Mouse (Mus musculus) MEL (cell line): ENCODE data around the gene Colgalt2. TPM values are rescaled to one million over a fixed set of nuclear protein-coding genes. Genes with fewer than 3 reads are reported as not detected.

ENCODE experiments used
- DNase-seq: peaks from one replicate; pipeline ENCODE4 v3.0.0; 2011; ENCODE audit warnings: low read depth, low spot score
- H3K27ac ChIP-seq: 2 replicates; pipeline ENCODE4 v1.5.1; 2012; ENCODE audit warnings: low read depth, mild to moderate bottlenecking, control low read depth, low read length, moderate library complexity; ENCODE audit not compliant: control insufficient read depth
- H3K27me3 ChIP-seq, 2 experiments: fragments of 150-350 bp in 1 of 2; sonication (generic) in 1 of 2; 2 replicates each; pipeline ENCODE4 v1.6.1; 2012; ENCODE audit warnings: low read length in 2 of 2, mild to moderate bottlenecking in 2 of 2, improper control_type of control experiment in 1 of 2, moderate library complexity in 1 of 2; ENCODE audit not compliant: insufficient read depth in 2 of 2, control insufficient read depth in 1 of 2
- H3K36me3 ChIP-seq, 2 experiments: 2 replicates each; pipeline ENCODE4 v1.6.1; 2012 to 2014; ENCODE audit warnings: low read length in 2 of 2, improper control_type of control experiment in 1 of 2, inconsistent platforms in 1 of 2, mild to moderate bottlenecking in 1 of 2; ENCODE audit not compliant: insufficient read depth in 2 of 2, control insufficient read depth in 1 of 2
- H3K4me1 ChIP-seq, 2 experiments: fragments of 150-350 bp in 1 of 2; sonication (generic) in 1 of 2; 2 replicates each; pipeline ENCODE4 v1.6.1; 2012; ENCODE audit warnings: low read length in 2 of 2, improper control_type of control experiment in 1 of 2, mild to moderate bottlenecking in 1 of 2; ENCODE audit not compliant: insufficient read depth in 2 of 2, control insufficient read depth in 1 of 2
- H3K4me3 ChIP-seq, 2 experiments: fragments of 150-350 bp in 1 of 2; sonication (generic) in 1 of 2; 2 replicates each; pipeline ENCODE4 v1.5.1; 2012; ENCODE audit warnings: low read depth in 2 of 2, low read length in 2 of 2, mild to moderate bottlenecking in 2 of 2, moderate library complexity in 2 of 2, control low read depth in 1 of 2, improper control_type of control experiment in 1 of 2; ENCODE audit not compliant: control insufficient read depth in 1 of 2, insufficient read depth in 1 of 2
- H3K79me2 ChIP-seq: 2 replicates; pipeline ENCODE4 v1.6.1; 2012; ENCODE audit warnings: mild to moderate bottlenecking, low read length, moderate library complexity; ENCODE audit not compliant: control insufficient read depth, poor library complexity, insufficient read depth
- H3K9ac ChIP-seq: 2 replicates; pipeline ENCODE4 v1.6.1; 2012; ENCODE audit warnings: low read depth, mild to moderate bottlenecking, control low read depth, low read length, moderate library complexity; ENCODE audit not compliant: control insufficient read depth, poor library complexity, severe bottlenecking
- H3K9me3 ChIP-seq: fragments of 150-350 bp; sonication (generic); replicated peaks from 2 replicates; pipeline ENCODE4 v1.6.1; 2012; ENCODE audit warnings: mild to moderate bottlenecking, low read length, improper control_type of control experiment, moderate library complexity; ENCODE audit not compliant: insufficient read depth
- BHLHE40 ChIP-seq: IDR thresholded peaks from 2 replicates; pipeline ENCODE4 v1.6.1; 2012; ENCODE audit warnings: low read depth, mild to moderate bottlenecking, inconsistent platforms, low read length, improper control_type of control experiment, borderline replicate concordance
- CTCF ChIP-seq, 3 experiments: IDR thresholded peaks in 2 of 3; conservative IDR thresholded peaks in 1 of 3; 2 replicates each; pipeline ENCODE4 v1.5.1; 2011 to 2012; ENCODE audit warnings: low read length in 3 of 3, low read depth in 2 of 3, mild to moderate bottlenecking in 2 of 3, improper control_type of control experiment in 1 of 3, inconsistent platforms in 1 of 3, mixed read lengths in 1 of 3, moderate library complexity in 1 of 3; ENCODE audit not compliant: control insufficient read depth in 1 of 3, insufficient read depth in 1 of 3, poor library complexity in 1 of 3, severe bottlenecking in 1 of 3
- ELF1 ChIP-seq: IDR thresholded peaks from 2 replicates; pipeline ENCODE4 v1.6.1; 2014; ENCODE audit warnings: low read depth, mild to moderate bottlenecking, inconsistent platforms, low read length, improper control_type of control experiment, moderate library complexity
- ETS1 ChIP-seq: IDR thresholded peaks from 2 replicates; pipeline ENCODE4 v1.6.1; 2012; ENCODE audit warnings: low read depth, mild to moderate bottlenecking, inconsistent platforms, low read length, improper control_type of control experiment, moderate library complexity
- GATA1 ChIP-seq: IDR thresholded peaks from 2 replicates; pipeline ENCODE4 v1.6.1; 2011; ENCODE audit warnings: low read depth, low read length, improper control_type of control experiment
- HCFC1 ChIP-seq: IDR thresholded peaks from 2 replicates; pipeline ENCODE4 v1.6.1; 2012; ENCODE audit warnings: low read depth, mild to moderate bottlenecking, inconsistent platforms, low read length, improper control_type of control experiment, moderate library complexity
- MAZ ChIP-seq: IDR thresholded peaks from 2 replicates; pipeline ENCODE4 v1.6.1; 2012; ENCODE audit warnings: low read depth, mild to moderate bottlenecking, inconsistent platforms, low read length, improper control_type of control experiment
- MEF2A ChIP-seq: IDR thresholded peaks from 2 replicates; pipeline ENCODE4 v1.6.1; 2014; ENCODE audit warnings: low read depth, mild to moderate bottlenecking, inconsistent platforms, low read length, improper control_type of control experiment; ENCODE audit not compliant: poor library complexity, insufficient replicate concordance, severe bottlenecking; ENCODE audit errors: extremely low read depth
- MXI1 ChIP-seq: IDR thresholded peaks from 2 replicates; pipeline ENCODE4 v1.6.1; 2011; ENCODE audit warnings: mild to moderate bottlenecking, low read depth, low read length, improper control_type of control experiment
- MYC ChIP-seq: IDR thresholded peaks from 2 replicates; pipeline ENCODE4 v1.6.1; 2011; ENCODE audit warnings: low read depth, mild to moderate bottlenecking, low read length, improper control_type of control experiment, moderate library complexity
- NELFE ChIP-seq: IDR thresholded peaks from 2 replicates; pipeline ENCODE4 v1.6.1; 2011; ENCODE audit warnings: low read depth, low read length, improper control_type of control experiment
- NRF1 ChIP-seq: IDR thresholded peaks from 2 replicates; pipeline ENCODE4 v1.6.1; 2014; ENCODE audit warnings: low read depth, mild to moderate bottlenecking, inconsistent platforms, low read length, improper control_type of control experiment, moderate library complexity; ENCODE audit not compliant: poor library complexity, insufficient read depth, severe bottlenecking
- POLR2A ChIP-seq, 2 experiments: IDR thresholded peaks; 2 replicates each; pipeline ENCODE4 v1.6.1; 2011 to 2012; ENCODE audit warnings: low read length in 2 of 2, mild to moderate bottlenecking in 2 of 2, control low read depth in 1 of 2, improper control_type of control experiment in 1 of 2, low read depth in 1 of 2, moderate library complexity in 1 of 2; ENCODE audit not compliant: control insufficient read depth in 1 of 2, insufficient read depth in 1 of 2, poor library complexity in 1 of 2
- RAD21 ChIP-seq: IDR thresholded peaks from 2 replicates; pipeline ENCODE4 v1.6.1; 2011; ENCODE audit warnings: mild to moderate bottlenecking, low read depth, low read length, improper control_type of control experiment
- SMC3 ChIP-seq: IDR thresholded peaks from 2 replicates; pipeline ENCODE4 v1.6.1; 2011; ENCODE audit warnings: low read depth, low read length, improper control_type of control experiment
- TCF12 ChIP-seq: IDR thresholded peaks from 2 replicates; pipeline ENCODE4 v1.6.1; 2014; ENCODE audit warnings: low read depth, mild to moderate bottlenecking, inconsistent platforms, low read length, improper control_type of control experiment, moderate library complexity
- UBTF ChIP-seq: IDR thresholded peaks from 2 replicates; pipeline ENCODE4 v1.6.1; 2012; ENCODE audit warnings: low read depth, mild to moderate bottlenecking, inconsistent platforms, low read length, improper control_type of control experiment, moderate library complexity, borderline replicate concordance; ENCODE audit not compliant: insufficient read depth
- polyA plus RNA-seq, 2 experiments: library from polyadenylated mRNA; stranded (reverse) in 1 of 2; unstranded in 1 of 2; fragments of >175 nt in 1 of 2; fragments of >200 nt in 1 of 2; gene quantifications; 2 replicates each; pipeline versions ENCODE4 v1.2.1 to v1.2.4; 2012; ENCODE audit warnings: low replicate concordance in 2 of 2, low read depth in 1 of 2; ENCODE audit not compliant: insufficient read length in 2 of 2, insufficient read depth in 1 of 2, missing spikeins in 1 of 2
- total RNA-seq: library from RNA; depleted of rRNA; stranded (reverse); fragments of 300-350 nt; gene quantifications from 2 replicates; pipeline ENCODE4 v1.2.3, GENCODE M21; 2012

The Colgalt2 gene
- total and polyA plus RNA-seq, 3 experiments, result not detected

GRCm38 (mm10) chr1:152468443-152468842, 68.8 kb downstream of the Colgalt2 start:
- Histone ChIP-seq H3K36me3 (no peaks in the 10 kb centered on the region), H3K79me2 (no peaks in the 10 kb centered on the region), H3K9me3 (no peaks in the 10 kb centered on the region), H3K4me1 (no peaks in the 10 kb centered on the region), H3K27ac (no peak overlapping the region), H3K4me3 (no peak overlapping the region), H3K27me3 (peaks cover 3 to 7% of the 10 kb centered on the region in 2 experiments; a peak in 3 of 4 replicates), H3K9ac (no peak overlapping the region)
- no peak for DNase-seq
- TF ChIP-seq MYC (no peak), MAZ (no peak), UBTF (no peak), ETS1 (no peak), CTCF (IDR thresholded peaks at IDR 0.05 in 2 of 3, conservative IDR thresholded peaks at IDR 0.05 in 1 of 3; ENCODE audit: control insufficient read depth in 1 of 3, insufficient read depth in 1 of 3, low read depth in 2 of 3, low read length in 3 of 3, poor library complexity in 1 of 3, severe bottlenecking in 1 of 3) (no peak), MEF2A (no peak), NELFE (no peak), TCF12 (no peak), POLR2A (IDR thresholded peaks at IDR 0.05; ENCODE audit: control insufficient read depth in 1 of 2, insufficient read depth in 1 of 2, low read depth in 1 of 2, low read length in 2 of 2, poor library complexity in 1 of 2) (no peak), GATA1 (no peak), HCFC1 (no peak), RAD21 (no peak), MXI1 (no peak), BHLHE40 (no peak), ELF1 (no peak)

- TF ChIP-seq MXI1 (no peak), SMC3 (no peak), MEF2A (no peak), GATA1 (no peak), ETS1 (no peak), NRF1 (no peak)
- peaks cover 6 to 8% of the 10 kb centered on the region in 2 experiments for H3K27me3 ChIP-seq
- H3K4me3 ChIP-seq, result no peak overlapping the region
- H3K4me1 ChIP-seq, result no peaks in the 10 kb centered on the region
- no peaks in the 10 kb centered on the region for H3K36me3 ChIP-seq
- H3K9me3 ChIP-seq, result no peaks in the 10 kb centered on the region
- DNase-seq, result no peak
- H3K27ac ChIP-seq, result no peak overlapping the region
- H3K9ac ChIP-seq, result no peak overlapping the region
- no peaks in the 10 kb centered on the region for H3K79me2 ChIP-seq
Observed at GRCm38 (mm10) chr1:152476126-152476525, 76.5 kb downstream of the Colgalt2 start.
